Comparison of ENCODE assay signal across 9 mouse cellular contexts in genomic region chr1:126407886-126408285, GRCm38 (mm10).
A peak's percentile ranks its signal among the peaks of the same experiment; 100 is the strongest.
DNase-seq lines count a peak whose midpoint lies in the region; ATAC-seq and TF ChIP-seq lines count a peak whose summit lies in the region.
"Had no signal": no experiment of that assay in that cellular context is flagged by ENCODE, and none has a peak within 500 bp of the region (broad histone marks: within the 10 kb centered on the region; RNA-seq: fewer than 3 reads in every experiment).

No protein-coding gene starts in this region.

- ATAC-seq in inflammation-experienced regulatory T-cells, adult 6 months = no peak

- TF ChIP-seq POLR2A in cortical plate, adult 2 months (IDR thresholded peaks at IDR 0.05; ENCODE audit: extremely low read depth, insufficient read depth, low read length) = no peak

- no peaks in the 10 kb centered on the region for H3K4me1 ChIP-seq in heart, embryonic 10.5 days
- H3K4me1 ChIP-seq in cortical plate, adult 2 months (ENCODE audit: control insufficient read depth, insufficient read depth, low read length) = no peaks in the 10 kb centered on the region
- H3K4me1 ChIP-seq: stomach, embryonic 15.5 days had no signal

- 15% methylated on average over 4 of the region's 4 CpGs for WGBS in heart, embryonic 10.5 days

- H3K36me3 ChIP-seq in heart, embryonic 10.5 days = no peaks in the 10 kb centered on the region
- H3K36me3 ChIP-seq: stomach, embryonic 15.5 days had no signal

- no peak overlapping the region for H3K4me3 ChIP-seq in heart, embryonic 10.5 days
- no peak overlapping the region for H3K4me3 ChIP-seq in cortical plate, adult 2 months (ENCODE audit: insufficient read depth, low read length)
- H3K4me3 ChIP-seq: stomach, embryonic 15.5 days had no signal

- H3K27me3 ChIP-seq in heart, embryonic 10.5 days (ENCODE audit: insufficient read depth, poor library complexity, severe bottlenecking) = no peaks in the 10 kb centered on the region
- H3K27me3 ChIP-seq: stomach, embryonic 15.5 days had no signal

- no peak overlapping the region for H3K27ac ChIP-seq in heart, embryonic 10.5 days
- no peak overlapping the region for H3K27ac ChIP-seq in cortical plate, adult 2 months (ENCODE audit: insufficient read depth, low read length)
- H3K27ac ChIP-seq: stomach, embryonic 15.5 days had no signal

- peak; percentile 81 for DNase-seq in heart, adult 11 months
- DNase-seq in heart, embryonic 10.5 days (ENCODE audit: low spot score) = no peak
- DNase-seq in spleen, postnatal 10 days (ENCODE audit: low spot score in 2 of 2) = peak; percentile 18 to 61
- DNase-seq in spleen, adult 12 weeks (ENCODE audit: low spot score) = no peak
- DNase-seq in kidney, postnatal 36 days = peak; percentile 27 to 81
- peak; percentile 28 for DNase-seq in mesoderm, embryonic 11.5 days (ENCODE audit: low read depth, low spot score)

- peak; percentile 45 for TF ChIP-seq CTCF in cortical plate, adult 2 months (IDR thresholded peaks at IDR 0.05; ENCODE audit: extremely low read depth, insufficient read depth, low read length)

- H3K9me3 ChIP-seq in heart, embryonic 10.5 days = no peaks in the 10 kb centered on the region
- H3K9me3 ChIP-seq: stomach, embryonic 15.5 days had no signal

Comparison
In these comparisons a context has a peak if more than half of its experiments do, and no peak if none do; other contexts are left out.
1. DNase-seq: peak in heart, adult 11 months (single experiment), spleen, postnatal 10 days (2 of 2), kidney, postnatal 36 days (2 of 2) and mesoderm, embryonic 11.5 days (single experiment); none in heart, embryonic 10.5 days (single experiment) and spleen, adult 12 weeks (single experiment).